Mouse (Mus musculus): ENCODE measurements at regions not wholly inside any gene's neighbourhood (a gene's known extent, or its start where the extent isn't known, plus 50 kb on each side); places are given as distances from the start of the nearest gene placed in this dataset.

DNA sequence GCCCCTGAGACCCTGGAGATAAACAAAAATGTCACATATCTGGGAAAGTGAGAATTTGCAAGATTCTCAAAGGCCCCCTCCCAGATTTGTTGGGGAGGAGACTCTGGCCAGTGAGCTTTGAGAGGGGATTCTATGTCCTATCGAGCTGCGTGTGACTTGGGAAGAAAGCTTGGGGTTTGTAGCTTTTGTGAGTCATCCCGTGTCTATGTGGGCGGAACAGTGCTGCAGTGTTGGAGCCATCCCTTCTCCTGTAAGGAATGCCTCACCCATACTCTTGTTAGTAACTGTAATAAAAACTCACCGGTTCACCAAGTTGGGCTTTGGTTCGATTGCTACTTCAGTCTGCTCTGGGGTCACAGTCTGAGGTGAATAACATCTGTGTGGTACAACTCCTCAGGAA is 160.5 kb downstream of the Hs3st3b1 start:
- DNase-seq: no peak

- DNase-seq: no peak
Observed at GRCm38 (mm10) chr11:63767631-63768250, 154.3 kb downstream of the Hs3st3b1 start.

DNA sequence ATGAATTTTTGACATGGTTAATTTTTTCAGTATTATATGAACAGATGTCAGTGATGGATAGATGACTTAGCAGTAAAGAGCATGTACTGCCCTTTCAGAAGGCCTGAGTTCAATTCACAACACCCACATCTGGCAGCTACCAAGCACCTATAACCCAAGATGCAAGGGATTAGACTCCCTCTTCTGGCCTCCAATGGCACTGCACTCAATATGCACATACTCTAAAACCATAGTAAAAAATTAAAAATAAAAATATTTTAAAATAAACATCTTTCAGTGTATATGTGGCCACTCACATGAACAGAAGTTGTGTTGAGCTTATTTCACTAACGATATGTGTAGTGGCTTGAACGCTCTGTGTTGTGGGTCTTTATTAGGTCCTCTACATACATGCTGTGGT is 152.4 kb downstream of the Hs3st3b1 start:
- DNase-seq: no peak

DNA sequence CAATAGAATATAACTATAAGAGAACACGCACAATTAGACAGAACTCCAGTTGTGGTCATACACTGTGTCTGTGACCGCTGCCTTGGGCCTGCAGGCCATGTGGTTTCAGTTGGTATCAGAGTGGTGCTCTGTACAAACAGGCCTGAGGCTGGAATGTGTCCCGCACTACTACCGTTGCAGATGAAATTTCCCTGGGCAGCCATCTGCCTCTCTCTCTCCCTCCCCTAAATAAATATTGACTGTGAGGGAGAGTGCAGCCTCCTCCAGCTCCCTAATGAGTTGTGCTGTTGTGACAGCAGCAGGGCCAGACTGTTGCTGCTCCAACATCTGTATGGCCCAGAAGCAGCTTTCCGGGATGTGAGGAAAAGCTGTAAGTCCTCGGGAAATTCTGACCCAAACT is 146.7 kb downstream of the Hs3st3b1 start:
- no peak for DNase-seq

GRCm38 (mm10) chr11:63779371-63779770 is 142.7 kb downstream of the Hs3st3b1 start:
- DNase-seq: no peak

- DNase-seq: no peak
Observed at GRCm38 (mm10) chr11:63781967-63782915, 139.8 kb downstream of the Hs3st3b1 start.

DNA sequence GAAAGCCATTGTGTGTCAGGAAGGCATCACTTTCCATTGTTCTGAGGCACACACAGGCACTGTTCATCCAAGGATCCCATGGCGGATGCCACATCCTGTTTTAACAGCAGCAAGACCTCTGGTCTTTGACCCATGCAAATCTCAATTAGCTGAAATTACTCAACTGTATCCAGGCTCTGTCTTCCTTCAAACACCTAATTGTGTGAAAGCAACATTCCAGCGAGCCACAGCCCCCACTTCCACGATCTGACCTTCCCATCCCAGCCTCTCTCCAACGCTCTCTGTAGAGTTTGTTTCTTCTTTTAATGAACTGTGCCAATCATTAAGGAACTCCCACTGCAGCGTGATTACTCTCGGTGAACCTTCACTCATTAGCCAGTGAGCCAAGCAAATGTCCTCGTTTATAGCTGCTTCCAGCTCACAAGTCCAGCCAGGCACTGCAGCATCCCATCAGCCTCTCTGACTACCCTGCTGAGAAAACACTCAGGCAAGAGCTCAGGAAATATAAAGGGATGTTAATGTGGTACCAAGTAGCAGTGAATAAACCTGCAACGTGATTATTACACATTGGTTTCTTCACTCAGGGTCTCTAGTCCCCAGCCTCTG is 136.7 kb downstream of the Hs3st3b1 start:
- DNase-seq: no peak

DNA sequence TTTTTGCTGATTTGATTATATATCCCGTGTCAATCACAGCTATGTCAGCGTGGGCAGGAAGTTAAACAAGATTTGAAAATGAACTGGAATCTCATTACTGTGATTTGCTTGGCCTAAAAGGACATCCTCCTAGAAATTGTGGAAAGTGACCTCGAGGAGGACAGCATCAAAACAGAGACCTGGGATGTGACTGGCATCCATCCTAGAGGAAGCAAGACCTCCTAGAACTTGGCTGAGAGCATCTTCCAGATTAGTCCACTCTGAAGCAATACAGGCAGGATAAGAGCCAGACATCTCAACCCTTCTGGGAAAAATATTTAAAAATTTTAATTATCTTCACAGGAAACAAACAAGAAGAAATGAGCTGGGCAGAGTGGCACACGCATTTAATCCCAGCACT is 136.1 kb downstream of the Hs3st3b1 start:
- DNase-seq: no peak

DNA sequence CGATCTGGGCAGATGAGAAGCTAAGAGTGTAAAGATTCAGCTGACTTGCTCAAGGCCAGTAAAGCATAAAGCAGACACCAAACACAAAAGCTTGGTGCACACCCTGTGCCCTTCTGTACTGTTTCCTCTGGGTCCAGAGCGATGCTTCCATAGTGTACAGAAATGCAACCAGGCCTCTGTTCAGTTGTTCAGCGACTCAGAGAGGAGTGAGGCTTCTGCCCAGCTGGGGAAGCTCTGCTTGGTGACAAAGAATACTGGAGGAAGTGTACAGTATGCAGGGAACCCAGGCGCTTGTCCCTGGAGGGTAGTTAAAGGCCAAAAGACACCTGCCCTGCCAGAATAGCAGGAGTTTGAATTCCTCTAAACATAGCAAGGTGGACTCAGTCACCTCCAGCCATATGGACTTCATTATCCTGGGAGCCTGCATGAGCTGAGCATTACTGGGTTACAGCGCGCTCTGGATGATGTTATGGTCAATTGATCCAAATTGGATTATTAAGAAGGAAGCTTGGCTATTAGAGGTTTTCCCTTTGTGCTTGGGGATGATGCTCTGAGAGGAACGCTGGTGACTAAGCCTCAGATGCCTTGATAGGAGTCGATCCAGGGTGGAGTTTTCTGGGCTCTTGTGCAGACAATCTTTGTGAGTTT is 132.5 kb downstream of the Hs3st3b1 start:
- no peak for DNase-seq

DNA sequence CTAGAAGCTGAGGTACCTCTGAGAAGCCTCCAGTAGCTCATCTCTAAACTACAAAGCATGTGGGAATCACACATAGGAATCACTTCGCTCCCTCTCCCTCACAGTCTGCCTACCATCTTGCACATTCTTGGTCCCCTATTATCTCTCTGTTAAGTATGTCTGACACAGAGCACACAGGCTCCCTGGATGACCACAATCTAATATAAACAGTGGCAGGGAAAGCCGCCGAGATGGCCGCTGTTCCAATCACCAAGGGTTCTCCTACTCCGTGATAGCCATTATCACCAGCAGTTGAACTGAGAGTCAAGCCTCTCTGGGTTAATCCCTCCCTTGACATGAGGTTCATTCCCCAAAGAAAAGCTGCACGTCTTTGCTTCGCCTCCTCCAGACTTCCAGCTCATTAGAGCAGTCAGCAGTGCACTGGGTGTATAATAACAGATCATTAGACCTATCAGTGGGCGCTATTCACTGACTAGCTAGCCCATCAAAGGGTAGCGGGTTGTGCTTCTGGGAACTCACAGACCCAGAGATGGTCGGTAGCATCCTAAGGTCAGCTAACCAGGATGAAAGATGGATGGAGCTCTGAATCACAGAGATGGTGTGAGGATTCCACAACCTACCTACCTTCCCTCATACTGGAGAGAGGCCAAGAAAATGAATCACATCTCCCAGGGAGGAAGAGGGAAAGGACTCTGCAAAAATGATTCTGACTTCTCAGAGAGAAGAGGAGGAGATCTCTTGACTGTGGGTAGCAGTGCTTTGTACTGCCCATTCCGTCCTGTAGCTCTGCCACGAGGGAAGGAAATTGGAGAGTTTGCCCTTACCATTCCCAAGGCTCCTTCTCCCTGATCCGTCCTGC is 130.9 kb downstream of the Hs3st3b1 start:
- DNase-seq: no peak

GRCm38 (mm10) chr11:63793732-63794503 is 128.2 kb downstream of the Hs3st3b1 start:
- DNase-seq: no peak

DNA sequence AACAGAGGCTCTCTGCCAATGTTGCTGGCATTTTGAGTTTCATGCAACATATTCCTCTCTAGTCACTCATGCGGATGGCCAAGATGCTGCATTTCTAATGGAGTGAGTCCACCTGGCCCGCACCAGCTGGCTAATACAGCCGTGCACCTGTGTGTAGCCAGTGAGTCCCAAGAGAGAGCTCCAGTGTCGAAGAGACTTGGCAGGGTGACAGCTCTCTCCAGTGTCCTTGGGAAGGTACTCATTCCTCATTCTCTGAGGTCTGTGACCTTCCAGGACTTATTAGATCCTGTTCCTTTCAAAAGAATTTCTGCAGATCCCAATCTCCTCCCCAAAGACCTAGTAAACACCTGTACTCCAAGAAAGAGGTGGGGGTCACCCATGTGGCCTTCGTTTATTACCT is 109.9 kb downstream of the Hs3st3b1 start:
- DNase-seq: peak; percentile 34

DNA sequence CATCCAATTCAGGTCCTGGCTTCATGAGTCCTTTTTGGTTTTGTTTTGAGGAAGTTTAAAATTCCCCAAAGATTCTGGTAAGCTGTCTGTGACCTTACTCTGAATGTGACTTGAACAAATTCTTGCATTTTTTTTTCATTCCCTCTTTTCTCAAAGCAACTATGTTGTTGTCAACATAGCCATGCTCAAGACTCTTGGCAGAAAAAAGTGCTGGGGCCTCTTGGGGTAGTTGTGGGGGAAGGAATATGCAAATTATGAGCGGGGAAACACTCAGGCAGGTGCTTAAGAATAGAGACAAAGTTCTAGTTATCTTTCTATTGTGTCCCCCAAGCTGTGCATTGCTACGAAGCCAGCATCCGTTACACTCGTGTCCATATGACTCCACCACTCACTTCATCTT is 99.2 kb downstream of the Hs3st3b1 start:
- DNase-seq: no peak

DNA sequence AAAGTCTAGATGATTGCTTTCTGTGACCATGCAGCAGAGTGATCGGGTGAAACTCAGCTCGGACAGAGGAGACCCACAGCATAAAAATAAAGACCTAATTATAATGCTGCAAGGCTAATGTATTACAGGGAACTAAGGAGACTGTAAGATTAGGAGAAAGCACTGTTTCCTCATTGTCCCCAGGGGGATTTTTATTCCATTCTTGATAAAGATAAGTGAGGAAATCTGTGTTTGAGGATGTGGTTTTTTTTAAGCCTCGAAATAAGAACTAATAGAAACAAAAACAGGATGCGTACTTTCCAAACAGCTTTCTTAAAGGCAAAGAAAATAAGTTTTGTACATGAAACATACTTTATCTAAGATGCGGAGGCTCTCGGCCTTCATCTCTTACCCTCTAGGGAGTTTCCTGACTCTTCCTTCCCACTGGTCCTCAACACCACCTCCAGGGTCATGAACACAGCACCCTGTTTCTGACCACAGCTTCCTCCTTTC is 94.8 kb downstream of the Hs3st3b1 start:
- DNase-seq: no peak

DNA sequence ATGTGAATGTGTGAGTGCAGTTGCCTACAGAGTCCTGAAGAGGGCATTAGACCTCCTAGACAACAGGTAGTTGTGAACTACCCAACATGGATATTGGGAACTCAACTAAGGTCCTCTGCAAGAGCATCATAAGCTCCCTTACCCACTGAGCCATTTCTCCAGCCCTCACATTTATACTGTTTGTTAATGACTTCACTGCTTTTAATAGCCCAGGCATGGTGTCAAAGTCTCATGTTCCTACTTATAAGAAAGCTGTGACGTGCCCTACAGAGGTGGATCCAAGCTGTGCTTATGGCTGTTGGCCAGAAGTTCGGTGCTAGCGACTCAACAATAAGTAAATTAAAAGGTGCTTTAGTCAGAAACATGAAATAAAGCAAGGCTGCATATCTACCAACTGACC is 88.6 kb downstream of the Hs3st3b1 start:
- DNase-seq: no peak

DNA sequence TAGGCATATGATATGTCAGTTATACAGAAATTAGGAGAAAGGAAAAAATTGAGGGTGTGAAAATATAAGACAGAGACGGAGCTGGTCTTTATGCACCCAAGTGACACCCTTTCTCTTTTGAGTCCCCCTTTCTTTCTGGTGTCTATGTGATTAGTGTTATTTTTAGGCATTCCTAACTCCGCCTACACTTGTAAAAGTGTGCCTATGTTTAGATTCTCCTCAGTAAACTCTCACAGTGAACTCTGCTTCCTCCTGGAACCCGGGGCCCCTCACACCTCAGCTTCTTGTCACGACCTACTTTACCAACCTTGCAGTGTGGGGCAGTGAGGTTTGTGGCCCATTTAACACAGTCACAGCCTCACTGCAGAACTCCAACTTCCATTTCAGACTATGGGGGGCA is 88.0 kb downstream of the Hs3st3b1 start:
- DNase-seq: no peak

DNA sequence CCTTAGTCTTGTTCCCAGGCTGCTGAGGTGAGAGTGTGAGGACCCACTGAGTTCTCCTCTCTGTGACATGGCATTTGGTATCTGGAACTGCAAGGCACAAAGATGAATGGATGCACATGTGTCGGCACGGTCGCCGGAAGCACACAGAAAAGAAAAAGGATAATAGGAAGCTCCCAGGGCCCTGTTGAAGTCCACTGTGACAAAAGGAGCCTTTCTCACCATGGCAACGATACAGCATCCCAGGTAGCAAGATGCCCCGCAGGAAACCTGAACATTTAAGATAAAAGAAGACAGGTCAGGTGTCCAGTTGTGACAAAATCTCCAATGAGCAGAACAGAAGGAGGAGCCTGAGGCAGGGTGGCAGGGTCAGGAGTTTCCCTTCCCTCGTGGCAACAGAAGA is 87.5 kb downstream of the Hs3st3b1 start:
- DNase-seq: no peak
